Mouse (Mus musculus) embryo, embryonic 11 days (tissue): ENCODE measurements around the gene Rpl3.
"Not testable (repeated sequence)": the region's sequence is repeated elsewhere in the genome, so short reads cannot be mapped to it uniquely, and the experiment has no call there.

ENCODE experiments used
- DNase-seq: peaks from one replicate; pipeline ENCODE4 v3.0.0-alpha.2; 2015

Rpl3 gene

DNA sequence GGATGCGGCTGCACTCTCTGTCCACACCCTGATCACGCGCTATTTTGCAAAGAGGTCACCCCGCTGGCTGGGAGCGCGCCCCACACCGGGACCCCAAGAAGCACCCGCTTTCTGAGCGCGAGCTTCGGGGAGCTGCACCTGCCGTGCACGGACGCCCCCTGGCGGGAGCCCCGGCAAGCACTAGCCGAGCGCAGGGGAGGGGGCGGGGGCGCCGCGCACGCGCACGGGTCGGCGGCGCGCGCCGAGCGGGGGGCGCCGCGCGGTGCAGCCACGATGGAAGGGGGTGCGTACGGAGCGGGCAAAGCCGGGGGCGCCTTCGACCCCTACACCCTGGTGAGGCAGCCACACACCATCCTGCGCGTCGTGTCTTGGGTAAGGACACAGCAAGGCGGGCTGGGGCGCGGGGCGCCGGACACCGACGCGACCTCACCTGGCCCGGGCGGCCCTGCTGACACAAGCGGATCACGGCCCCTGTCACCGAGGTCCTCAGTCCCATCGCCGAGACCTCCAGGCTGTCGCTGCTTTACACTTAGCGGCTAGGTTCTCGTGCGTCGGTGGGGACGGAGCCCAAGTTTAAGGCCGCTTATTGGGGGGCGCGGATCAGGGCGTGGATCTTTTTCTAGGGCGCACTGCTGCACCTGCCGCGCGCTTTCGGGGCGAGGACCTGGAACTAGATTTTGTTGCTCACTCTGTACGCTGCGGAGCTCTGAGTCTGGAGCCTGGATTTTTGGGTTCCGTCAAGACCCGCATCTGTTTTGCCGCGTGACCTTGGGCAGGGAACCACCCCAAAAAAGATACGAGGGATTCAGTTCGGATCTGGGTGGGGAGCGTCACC, at the start of gene Rpl3, which contains the start of gene Syngr1:
Rpl3 (minus strand) TSS at position 748 of the 835 bp plus-strand sequence.
Syngr1 (plus strand) TSS at position 214 of the 835 bp plus-strand sequence.
- DNase-seq = peak; percentile 85

DNA sequence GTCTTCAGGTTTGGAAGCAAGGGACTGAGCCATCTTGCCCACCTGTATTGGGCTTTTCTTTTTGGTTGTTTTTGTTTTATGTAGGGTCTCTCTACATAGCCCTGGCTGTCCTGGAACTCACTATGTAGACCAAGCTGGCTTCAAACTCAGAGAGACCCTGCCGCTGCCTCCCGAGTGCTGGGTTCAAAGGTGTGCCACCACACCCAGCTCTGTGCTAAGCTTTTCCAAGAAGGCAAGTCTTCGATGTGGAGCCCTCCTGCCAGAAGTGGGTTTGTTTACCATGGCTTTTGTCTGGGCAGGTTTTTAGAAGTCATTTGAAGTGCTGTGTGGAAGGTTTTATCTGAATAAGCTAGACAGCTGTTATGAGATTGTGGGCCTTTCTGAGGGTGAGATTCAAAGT, 49.2 kb upstream of the Rpl3 start:
- DNase-seq = no peak

DNA sequence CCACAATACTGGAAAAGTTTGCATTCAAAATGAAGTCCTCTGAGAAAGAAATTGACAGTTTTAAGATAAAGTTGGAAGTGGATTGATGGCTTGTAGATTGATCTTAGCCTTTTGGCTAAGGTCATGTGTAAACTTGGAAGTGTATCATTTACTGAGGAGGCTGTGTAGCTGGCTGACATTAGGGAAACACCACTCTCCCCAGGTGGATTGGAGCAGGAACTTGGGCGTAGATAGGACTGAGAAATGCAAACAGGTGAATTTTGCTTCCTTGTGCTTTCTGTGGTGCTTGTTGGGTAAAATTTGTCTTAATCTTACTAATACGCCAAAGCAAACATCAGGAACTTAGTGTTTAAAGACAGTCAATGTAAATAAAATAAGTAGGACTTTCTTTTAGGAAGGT, 48.6 kb upstream of the Rpl3 start:
- DNase-seq = no peak

DNA sequence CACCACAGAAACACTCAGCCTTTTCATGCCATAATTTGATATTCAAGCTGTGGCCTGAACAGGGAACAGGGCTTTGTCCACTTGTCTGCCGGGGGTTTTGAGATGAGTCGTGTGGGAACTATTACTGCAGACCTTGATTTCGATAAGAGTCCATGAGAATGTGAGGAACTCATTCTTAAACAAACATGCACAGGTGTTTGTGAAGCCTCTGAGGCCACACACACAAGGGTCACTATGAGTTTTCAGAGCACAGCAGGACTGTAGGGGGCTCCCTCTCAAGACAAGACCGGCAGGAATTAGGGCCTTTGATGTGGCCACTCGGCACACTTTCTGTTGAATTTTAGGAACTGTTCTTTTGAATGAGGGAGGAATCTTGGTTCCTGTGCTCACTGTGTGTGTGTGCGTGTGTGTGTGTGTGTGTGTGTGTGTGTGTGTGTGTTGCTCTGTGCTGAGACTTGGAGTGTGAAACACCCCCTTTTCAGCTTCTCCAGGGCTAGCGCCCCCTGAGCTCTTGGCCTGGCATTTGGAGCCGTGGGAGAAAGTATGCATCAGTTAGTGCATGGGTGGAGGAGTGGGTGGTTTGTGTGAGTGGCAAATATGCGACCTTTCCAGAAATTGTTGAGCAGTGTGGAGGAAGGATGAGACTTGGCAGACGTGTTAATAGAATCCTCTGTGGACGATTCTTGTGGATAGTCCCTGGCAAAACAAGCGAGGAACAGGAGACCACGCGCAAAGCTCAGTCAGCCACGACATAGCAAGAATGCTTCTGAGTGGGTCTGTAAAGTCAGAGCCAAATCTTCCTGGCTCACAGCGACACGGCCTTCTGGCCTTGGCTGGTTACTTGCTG, 46.5 kb upstream of the Rpl3 start:
- no peak for DNase-seq

DNA sequence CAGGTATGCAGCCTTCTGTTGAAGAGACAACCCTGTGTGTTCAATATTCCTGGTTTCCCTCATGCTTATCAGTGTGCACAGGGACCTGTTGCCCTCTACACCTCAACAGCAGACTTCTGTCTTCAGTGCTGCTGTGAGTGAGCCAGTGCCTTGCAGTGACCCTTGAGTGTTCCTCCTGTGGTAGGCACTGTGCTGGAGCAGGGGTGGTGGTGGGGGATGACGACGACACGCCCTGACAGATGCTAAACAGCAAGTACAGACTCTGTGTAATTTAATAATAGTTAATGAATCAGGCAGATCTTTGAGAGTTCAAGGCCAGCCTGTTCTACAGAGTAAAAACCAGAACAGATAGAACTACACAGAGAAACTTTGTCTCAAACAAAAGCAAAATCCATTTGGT, 45.0 kb upstream of the Rpl3 start:
- DNase-seq = no peak

DNA sequence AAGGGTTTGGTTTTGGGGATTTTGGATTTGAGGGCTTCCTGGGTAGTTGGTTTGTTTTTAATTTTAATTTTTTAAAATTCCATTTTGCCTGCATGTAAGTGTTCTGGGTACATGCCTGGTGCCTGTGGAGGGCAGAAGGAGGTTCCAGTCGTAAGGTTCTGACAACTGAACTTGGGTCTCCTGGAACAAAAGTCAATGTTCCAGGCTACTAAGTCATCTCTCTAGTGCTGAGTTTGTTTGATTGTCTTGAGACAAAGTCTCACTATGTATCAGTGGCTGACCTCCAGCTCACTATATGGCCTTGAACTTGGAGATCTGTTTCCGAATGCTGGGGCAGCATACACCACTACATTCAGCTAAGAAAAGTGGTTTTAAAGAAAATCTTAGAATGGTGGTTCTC, 43.8 kb upstream of the Rpl3 start:
- DNase-seq = no peak

DNA sequence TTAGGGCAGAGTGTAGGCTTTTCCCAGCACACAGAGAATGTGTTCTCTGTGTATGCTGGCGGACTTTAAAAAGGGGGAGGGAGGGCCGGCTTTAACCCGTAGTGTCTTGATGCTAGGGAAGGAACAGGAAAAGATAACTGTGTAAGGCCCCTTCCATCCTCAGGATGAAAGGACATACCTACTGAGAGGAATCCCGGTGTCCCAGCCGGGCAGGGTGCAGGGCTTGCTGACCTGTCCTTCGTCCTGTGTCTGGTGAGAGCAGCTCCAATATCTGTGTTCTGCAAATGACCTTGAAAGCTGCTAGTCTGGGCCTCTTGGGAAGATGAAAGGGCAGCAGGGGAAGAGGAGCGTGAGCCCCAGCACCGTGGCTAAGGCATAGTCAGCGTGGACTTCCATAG, 42.8 kb upstream of the Rpl3 start:
- no peak for DNase-seq

DNA sequence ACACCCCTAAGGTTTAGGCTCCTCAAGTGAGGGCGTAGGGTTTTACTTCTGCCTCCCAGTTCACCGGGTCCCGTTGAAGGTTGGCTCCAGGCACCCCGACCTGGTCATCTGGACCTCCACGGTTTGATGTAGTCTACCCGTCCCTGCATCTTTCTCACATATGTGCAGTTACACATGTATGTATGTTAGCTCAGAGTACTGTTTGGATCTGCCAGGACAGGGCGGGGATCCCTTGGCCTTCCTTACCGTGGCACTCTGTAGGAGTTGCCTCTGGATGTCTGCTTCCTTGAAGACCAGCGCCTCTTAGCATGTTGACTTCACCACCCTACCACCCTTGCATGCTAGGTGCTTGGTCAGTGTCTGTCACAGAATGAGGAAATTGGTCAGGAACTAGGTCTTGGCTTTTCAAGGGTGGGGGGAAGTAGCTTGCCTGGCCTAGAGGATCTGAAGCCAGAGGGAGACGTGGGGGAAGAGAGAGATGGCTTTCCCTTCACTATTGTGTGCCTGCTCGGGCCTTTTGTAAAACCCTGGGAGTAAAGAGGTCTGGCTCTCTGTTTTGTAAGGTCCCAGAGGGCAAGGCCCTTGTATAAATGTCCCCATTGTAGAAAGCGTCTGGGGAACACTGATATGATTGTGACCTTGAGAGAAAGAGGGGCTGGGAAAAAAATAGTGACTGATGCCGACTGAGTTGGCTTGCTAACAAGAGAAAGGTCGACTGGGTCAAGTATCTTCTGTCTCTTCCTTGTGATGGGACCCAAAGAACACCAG, 42.2 kb upstream of the Rpl3 start:
- peak; percentile 54 for DNase-seq

DNA sequence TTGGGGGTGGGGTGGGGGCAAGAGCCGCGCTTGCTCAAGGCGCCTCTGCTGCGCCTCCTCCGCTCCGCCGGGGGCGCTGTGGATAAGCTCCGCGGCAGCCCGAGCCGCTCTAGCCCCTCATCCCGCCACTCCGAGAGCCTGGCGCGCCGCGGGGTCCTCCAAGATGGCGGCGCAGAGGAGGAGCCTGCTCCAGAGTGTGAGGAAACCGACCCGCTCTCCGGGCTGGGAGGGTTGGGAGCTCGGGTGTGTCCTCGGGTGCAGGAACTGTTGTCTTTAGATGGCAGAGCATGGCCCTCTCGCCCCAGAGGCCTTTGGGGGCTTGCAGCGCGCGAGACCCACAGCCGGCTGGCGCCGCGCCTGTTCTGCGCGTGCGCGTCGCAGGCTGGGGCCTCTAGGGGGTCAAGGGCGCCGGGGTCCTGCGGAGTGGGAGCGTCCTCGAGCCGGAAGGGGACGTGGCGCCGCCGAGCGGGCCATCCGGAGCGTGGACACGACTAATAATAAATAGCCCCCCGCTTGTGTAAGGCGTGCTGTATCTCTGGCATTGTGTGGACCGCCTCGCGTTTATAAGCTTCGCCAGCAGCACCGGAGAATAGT, 41.4 kb upstream of the Rpl3 start, which contains the start of gene Tab1:
Tab1 (plus strand) TSS at position 135 of the 594 bp plus-strand sequence.
- peak; percentile 97 for DNase-seq

DNA sequence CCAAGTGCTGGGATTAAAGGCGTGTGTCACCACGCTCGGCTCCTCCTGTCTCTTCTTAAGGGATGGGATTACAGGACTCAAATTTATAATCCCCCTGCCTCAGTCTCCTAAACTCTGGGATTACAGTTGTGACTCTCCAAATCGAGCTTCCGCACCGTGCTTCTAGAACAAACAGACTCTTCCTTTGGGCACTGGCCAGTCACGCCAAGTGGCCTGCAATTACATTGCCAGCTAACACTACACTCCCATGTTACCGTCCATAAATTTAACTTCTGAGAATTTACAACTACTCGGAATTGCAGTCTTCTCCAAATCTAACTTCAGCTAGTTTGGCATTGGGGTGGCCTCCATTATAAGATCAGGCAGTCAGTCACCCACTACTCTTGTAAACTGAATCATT, 40.8 kb upstream of the Rpl3 start:
- DNase-seq = no peak

DNA sequence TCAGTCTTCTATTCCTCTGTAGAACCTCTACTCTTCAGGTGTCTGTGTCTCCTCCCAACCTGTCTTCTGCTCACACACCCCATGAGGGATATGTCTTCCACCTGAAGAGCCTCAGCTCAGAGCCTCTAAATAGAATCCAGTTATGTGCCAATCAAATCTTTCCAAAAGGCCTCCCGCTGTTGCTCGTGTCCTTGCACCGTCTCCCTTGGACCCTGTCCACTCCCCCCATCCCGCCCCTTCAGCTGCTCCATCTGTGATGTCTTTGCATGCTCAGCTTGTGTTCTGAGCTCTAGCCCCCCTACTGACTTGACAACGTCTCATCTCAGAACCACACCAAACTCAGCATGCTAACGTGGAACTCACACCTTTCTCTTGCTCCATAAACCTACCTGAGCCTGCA, 39.8 kb upstream of the Rpl3 start:
- DNase-seq = no peak

DNA sequence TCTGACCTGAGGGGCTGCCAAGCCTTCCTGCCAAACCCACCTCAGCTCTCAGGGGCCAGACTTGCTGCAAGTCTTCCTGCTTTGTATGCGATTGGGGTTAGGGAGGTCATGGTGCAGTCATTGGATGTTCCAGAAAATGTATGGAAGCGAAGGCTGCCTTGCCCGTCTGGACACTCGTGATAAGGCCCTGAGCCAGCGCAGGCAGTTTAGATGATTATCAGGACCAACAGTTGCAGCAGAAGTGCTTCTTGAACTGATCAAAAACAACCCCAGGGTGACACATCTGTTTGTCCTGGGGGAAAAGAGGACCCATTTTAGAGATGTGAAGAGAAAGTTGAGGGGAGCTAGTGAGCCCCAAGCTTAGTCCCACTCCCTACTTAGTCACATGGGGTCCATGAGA, 39.0 kb upstream of the Rpl3 start:
- DNase-seq = no peak

DNA sequence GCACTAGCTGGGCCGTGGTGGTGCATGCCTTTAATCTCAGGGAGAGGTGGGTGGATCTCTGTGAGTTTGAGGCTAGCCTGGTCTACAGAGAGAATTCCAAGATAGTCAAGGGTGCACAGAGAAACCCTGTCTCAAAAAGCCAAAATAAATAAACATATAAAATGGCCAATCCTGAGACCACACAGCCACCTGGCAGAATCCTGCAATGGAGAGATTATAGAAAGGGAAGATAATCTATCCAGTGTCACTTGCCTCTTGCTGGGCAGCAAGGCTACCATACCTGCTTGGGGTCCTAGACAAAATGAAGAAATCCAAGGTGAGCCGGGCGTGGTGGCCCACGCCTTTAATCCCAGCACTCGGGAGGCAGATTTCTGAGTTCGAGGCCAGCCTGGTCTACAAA, 38.3 kb upstream of the Rpl3 start:
- DNase-seq = no peak

DNA sequence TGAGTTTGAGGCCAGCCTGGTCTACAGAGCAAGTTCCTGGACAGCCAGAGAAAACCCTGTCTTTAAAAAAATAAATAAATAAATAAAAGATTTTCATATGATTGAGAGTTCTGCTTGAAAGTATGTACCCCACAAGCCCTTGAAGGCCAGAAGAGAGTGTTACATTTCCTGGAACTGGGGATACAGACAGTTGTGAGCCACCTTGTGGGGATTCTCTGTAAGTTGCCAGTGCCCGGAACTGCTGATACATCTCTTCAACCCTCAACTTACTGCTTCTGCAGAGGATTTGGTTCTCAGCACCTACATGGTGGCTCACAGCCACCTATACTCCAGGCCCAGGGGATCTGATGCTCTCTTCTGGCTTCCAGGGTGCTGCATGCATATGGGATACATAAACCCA, 35.5 kb upstream of the Rpl3 start:
- DNase-seq = peak; percentile 12

DNA sequence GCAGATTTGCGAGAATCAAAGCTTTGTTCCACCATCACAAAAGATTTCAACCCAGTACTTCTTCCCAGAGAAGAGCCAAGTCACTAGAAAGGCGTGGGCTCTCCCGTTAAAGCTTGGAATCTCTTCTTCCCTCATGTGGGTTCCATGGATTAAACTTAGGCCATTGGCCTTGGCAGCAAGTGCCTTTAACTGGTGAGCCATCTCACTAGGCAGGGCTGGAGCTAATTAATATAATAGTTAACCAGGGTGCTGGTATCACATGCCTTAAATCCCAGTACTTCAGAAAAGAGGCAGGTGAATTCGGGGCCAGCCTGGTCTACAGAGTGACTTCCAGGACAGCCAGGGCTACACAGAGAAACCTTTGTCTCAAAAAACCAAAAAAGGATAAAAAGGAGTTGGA, 33.0 kb upstream of the Rpl3 start:
- DNase-seq = no peak

DNA sequence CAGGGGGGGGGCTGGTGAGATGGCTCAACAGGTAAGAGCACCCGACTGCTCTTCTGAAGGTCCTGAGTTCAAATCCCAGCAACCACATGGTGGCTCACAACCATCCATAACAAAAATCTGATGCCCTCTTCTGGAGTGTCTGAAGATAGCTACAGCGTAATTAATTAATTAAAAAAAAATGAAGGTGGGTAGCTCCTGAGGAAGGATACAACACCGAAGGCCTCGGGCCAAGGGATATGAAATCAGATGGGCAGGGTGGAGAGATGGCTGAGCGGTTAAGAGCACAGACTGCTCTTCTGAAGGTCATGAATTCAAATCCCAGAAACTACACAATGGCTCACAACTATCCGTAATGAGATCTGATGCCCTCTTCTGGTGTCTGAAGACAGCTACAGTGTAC, 30.8 kb upstream of the Rpl3 start:
- not testable (repeated sequence) for DNase-seq

DNA sequence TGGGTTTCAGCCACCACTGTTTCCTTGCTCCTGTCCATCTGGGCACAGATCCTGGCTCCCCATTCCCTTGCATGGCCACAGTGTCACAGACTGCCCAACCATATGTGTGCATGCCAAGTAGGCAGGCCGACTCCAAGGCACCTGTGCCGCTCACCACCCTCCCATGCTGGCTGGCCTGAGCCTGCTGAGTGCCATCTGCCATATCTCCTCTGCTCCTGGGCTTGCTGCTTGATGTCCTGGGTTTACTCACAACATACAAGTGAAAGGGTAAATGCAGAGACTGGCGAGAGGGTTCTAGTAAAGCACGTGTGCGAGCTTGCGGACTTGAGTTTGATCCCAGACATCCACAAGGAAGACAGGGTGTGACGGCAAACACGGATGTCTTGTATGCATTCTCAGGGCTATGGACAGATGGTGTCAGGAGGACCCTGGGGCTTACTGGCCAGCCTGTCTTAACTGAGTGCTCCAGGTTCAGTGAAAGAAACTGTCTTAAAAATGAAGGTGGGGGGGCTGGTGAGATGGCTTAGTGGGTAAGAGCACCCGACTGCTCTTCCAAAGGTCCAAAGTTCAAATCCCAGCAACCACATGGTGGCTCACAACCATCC, 30.2 kb upstream of the Rpl3 start:
- DNase-seq = no peak

DNA sequence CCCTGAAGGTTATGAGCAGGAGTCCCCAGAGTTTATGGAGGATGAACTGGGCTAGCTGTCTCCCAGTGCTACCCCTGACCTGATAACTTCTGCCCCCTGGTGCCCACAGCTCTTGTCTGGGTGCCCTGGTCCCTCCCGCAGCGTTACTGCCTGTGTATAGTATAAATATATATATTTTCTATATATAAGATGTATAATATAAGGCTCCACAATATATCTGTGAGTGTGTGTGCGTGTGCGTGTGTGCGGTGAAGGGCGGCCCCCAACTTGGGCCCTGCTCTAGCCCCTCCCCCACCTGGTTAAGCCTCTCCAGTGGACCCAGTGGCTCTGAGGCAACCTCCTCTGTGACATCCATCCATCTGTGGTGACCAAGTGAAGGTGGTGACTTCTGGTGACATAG, 27.4 kb upstream of the Rpl3 start:
- no peak for DNase-seq

DNA sequence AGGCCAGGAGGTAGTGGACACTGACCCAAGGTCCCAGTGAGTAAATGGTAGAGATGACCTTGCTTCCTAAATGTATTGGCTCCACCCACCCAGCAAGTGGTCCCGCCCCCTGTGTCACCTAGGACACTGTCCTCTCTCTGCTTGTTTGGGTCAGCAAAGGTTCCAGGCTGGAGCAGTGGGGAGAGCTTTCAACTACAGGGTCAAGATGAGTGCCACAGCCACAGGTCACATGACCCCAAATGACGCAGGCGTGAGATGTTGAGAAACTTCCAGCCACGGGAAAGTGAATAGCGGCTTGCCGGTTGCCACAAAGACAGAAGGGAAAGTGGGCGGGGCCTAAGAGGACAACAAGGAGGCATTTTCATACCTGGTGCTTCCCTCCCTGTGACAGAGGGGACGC, 25.5 kb upstream of the Rpl3 start:
- DNase-seq = no peak

DNA sequence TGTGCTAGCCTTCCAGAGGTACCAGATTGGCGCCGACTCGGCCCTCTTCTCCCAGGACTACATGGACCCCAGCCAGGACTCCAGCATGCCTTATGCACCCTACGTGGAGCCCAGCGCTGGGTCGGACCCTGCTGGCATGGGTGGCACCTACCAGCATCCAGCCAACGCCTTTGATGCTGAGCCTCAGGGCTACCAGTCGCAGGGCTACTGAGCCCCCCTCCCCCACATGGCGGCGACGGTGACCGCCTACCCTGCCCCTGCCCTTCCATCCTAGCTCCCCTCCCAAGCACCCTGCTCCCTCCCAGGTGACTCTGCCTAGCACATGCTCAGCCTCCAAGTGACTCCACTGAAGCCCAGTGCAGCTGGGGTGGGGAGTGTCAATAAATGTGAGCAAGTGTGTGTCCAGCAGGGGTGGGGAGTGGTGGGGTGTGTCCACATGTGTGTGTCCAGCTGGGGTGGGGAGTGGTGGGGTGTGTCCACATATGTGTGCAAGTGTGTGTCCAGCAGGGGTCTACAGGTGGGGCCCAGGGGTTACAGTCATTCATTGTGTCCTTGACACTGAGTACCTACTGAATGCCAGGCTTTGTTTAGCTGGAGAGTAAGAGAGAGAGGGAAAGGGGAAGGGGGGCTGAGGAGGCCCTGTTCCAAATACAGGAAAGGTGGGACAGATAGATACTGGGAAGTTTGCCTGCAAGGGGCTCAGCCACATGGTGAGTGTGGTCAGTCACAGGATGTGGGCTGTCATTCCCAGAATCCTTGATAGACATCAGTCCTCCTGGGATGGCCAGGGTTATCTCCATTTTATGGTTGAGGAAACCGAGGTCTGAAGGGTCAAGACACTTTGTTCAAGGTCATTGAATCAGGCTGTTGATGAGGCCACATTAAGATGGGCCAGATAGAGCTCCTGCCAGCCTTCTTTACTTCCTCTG, 24.5 kb upstream of the Rpl3 start:
- DNase-seq = no peak

DNA sequence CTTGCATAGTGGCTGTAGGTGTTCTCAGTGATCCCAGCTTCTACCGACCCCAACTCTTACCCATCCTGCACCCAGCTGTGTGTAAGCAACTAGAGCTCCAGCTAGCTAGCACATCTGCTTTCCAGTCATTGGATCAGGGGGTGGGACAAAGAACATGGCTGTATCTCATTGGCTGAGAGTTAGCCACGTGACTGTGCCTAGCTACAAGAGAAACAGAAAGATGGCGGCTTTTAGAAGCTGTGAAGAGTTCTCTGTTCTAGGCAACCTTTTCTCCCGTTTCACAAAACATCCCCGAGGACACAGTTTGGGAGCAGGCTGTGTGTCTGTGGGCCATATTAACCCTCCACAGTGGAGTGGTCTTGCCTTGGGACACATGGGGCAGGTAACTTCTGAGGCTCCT, 23.6 kb upstream of the Rpl3 start:
- peak; percentile 48 for DNase-seq
